Mouse (Mus musculus) testis, adult 2 months (tissue): ENCODE results near the gene Dnajc2.

Source experiments
- CTCF ChIP-seq: fragments of 200-500 bp; IDR thresholded peaks from 2 replicates; pipeline ENCODE4 v1.5.1; 2012; ENCODE audit warnings: low read depth, mild to moderate bottlenecking, inconsistent platforms, low read length, moderate library complexity; ENCODE audit not compliant: control insufficient read depth, insufficient read depth, insufficient replicate concordance
- POLR2A ChIP-seq: fragments of 200-500 bp; IDR thresholded peaks from 2 replicates; pipeline ENCODE4 v1.6.1; 2012; ENCODE audit warnings: low read depth, mild to moderate bottlenecking, inconsistent platforms, low read length, moderate library complexity; ENCODE audit not compliant: control insufficient read depth

DNA sequence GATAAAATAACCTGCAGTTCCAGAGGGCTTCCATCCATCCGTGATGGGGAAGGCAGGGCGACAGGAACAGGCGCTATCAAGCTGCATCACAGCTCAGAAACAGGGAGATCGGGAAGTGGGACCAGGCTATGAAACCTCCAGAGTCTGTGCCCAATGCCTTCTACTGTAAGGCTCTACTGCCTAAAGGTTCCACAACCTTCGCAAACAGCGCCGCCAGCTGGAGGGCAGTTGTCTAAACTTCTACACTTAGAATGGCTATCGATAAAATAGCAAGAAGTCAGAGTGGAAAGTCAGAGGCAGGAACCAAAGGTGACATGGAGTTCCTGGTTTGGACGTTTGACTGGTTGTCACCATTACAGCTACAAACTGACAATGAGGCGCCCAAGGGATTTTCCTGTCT, 49.5 kb downstream of the Dnajc2 start:
- TF ChIP-seq CTCF (peak; percentile 72; the same call in 1 of the 2 replicates), POLR2A (no peak)
